Mouse (Mus musculus) lung, adult 2 months (tissue): ENCODE results near the gene Fgf13.

Experiments
- CTCF ChIP-seq: fragments of 200-500 bp; IDR thresholded peaks from 2 replicates; pipeline ENCODE4 v1.5.1; 2011; ENCODE audit warnings: mild to moderate bottlenecking, low read length, control low read depth; ENCODE audit not compliant: insufficient read depth
- POLR2A ChIP-seq: fragments of 200-500 bp; IDR thresholded peaks from 2 replicates; pipeline ENCODE4 v1.6.1; 2011; ENCODE audit warnings: low read depth, mild to moderate bottlenecking, control low read depth, low read length, borderline replicate concordance; ENCODE audit errors: extremely low read depth

- TF ChIP-seq POLR2A: no peak
- TF ChIP-seq CTCF: no peak
Observed at GRCm38 (mm10) chrX:59402596-59403285, 165.1 kb downstream of the Fgf13 start.
